Mouse (Mus musculus) left cerebral cortex, postnatal 14 days (tissue): ENCODE results near the gene Nup35. TPM values are rescaled to one million over a fixed set of nuclear protein-coding genes. Genes with fewer than 3 reads are reported as not detected.

ENCODE experiments used
- DNase-seq, 2 experiments: peaks; one replicate each; pipeline ENCODE4 v3.0.0; 2021 to 2022; ENCODE audit warnings: low spot score in 2 of 2, mixed read lengths in 1 of 2
- intact Hi-C: fragments of 180-260 bp; cut with DNase I; formaldehyde crosslinking; loops from one replicate; pipeline ENCODE4 v1.15.1; 2025
- long read RNA-seq, 2 experiments: library from polyadenylated mRNA; stranded (forward); transcript quantifications; one replicate each; pipeline ENCODE4 v2.0.0; 2021
- total RNA-seq, 2 experiments: library from RNA; stranded (reverse); gene quantifications; 2 replicates each; pipeline ENCODE4 v1.2.3; 2021

The Nup35 gene
- total RNA-seq = 10 to 100 TPM; 15.2 to 15.9 TPM
- long read RNA-seq, experiment 1, transcript Nup35-201 (9 exons, 1,559 nt) = major isoform, 7 of 11 reads
- long read RNA-seq, experiment 1, partial matches to known transcripts = 0 of 11 reads
- long read RNA-seq, experiment 1, other reads (novel, unspliced or antisense) = 4 of 11 reads
- long read RNA-seq, experiment 2, transcript Nup35-201 (9 exons, 1,559 nt) = major isoform, 12 of 17 reads
- long read RNA-seq, experiment 2, partial matches to known transcripts = 1 of 17 reads
- long read RNA-seq, experiment 2, other reads (novel, unspliced or antisense) = 4 of 17 reads

- intact Hi-C loops = no loop called here
- peak; percentile 95 to 98 for DNase-seq
Observed at GRCm38 (mm10) chr2:80616854-80617737, at the start of gene Nup35, which contains the start of gene Dusp19. Gene Nup35, plus strand, starts transcription at chr2:80617236. Gene Dusp19, plus strand, starts transcription at chr2:80617045.

DNA sequence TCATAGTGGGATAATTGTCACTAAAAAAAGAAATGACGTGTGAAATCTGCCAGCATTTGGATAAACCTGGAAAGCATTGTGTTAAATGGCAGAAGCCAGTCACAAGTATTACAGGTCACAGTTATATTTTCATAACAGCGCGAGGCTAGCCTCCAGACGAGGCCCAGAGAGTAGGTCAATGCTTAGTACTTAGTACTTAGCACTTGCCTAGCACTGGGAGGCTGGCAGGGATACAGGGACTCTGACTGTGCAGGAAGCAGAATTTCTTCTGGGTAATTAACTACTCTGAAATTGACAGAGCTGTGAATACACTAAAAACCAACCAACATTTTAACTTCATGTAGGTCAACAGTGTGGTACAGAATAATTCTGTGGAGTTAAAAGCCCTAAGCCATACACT lies 49.6 kb upstream of the Nup35 start:
- intact Hi-C loops = no loop called here
- no peak for DNase-seq

DNA sequence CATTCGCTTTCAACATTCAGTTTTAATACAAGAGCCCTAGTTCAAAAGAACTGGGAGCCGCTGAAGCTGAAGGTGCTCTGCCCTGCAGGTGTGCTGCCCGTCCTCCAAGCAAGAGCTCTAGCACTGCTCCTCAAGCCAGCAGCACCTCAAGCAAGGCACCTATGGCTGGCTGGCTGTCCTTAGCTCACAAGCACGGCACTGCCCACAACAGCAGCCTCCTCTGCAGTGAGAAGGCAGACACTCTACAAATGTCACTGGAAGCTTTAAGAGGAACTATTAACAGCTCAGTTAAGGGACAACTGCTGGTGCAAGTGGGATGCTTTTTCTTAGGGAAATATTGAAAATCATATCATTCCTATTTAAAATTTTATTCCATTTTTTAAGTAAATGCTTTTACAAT lies 46.4 kb upstream of the Nup35 start:
- intact Hi-C loops = no loop called here
- no peak for DNase-seq

DNA sequence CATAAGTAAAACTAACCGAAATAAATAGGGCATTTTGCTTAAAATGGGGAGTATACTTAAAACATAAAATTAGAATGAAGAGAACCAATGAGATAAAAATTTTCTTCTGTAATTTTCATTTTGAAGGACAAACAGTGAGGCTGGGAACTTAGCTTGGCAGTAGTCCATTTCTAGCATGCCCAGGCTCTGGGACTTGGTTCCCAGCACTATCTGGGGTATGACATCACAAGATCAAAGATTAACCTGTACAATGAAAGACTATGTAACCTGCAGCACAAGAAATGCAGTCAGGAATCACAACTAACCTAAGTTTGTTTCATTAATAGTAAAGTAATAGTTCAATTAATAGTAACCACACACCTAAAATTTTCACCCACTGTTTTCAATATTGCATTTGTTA lies 39.8 kb upstream of the Nup35 start:
- DNase-seq = no peak
- intact Hi-C loops = no loop called here

DNA sequence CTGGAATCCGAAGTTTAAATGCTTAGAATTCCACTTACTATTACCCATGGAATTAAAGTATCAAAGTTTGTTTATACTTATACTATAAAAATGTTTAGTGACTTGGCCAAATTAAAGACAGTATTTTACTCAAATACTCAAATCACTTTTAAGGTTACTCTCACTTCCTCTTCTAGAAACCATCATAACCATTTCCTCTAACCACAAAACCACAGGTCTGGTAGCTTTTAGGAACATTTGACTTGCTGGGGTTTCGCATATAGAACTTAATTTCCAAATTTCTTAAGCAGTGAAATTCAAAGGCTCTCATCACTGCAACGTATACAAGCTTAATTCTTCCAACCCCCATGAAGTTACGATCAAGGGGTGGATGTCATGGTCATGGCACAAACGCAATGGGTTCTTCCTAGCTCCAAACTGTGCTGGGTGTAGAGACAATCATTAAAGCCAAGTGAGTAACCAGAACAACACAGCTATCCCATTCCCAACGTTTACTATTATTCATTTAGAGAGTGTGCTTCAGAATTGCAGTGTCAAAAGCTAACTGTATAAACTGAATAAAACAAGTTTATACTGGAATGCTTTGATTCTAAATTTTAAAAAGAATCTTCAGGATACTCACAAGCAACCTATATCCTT lies 37.7 kb upstream of the Nup35 start:
- intact Hi-C loops = no loop called here
- no peak for DNase-seq

DNA sequence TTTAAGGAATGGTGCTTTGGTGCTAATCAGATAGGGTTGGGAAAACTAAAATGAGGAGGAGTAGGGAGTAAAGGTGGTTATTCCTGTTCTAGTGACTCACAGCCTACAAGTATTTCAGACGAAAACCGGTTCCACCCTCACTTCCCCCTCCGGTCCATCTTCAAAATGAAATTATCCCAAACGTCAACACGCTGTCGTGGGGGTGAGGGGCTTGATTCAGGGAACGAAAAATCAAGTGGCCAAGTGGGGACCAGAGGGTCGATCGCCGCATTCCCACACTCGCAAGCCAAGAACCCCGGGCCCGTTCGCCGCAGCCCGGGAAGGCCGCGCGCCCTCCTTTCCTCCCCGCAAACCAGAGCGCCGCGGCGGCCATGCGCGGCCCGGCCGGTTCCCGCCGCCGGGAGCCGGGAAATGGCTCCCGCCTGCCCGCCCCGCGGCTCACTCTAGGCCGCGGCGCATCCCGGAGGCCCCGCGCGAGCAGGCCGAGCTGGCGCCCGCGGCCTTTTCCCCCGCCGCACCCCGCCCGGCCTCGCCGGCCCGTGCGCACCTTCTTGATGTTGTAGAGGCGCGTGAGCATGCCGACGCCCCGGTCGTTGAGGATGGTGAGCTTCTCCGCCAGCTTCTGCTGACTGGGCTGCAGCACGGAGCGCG lies 36.6 kb upstream of the Nup35 start:
- DNase-seq = peak in 1 of 2 experiments; percentile 35
- intact Hi-C loops = loop anchor here (2.0 to 5.0 kb wide), 2 partner anchors 14 to 57 kb away; no protein-coding TSS in a partner anchor

GRCm38 (mm10) chr2:80581043-80581711 lies 35.9 kb upstream of the Nup35 start, which contains the start of gene Nckap1:
Gene Nckap1, minus strand, starts transcription at chr2:80581380.
- intact Hi-C loops = loop anchor here (2.0 to 5.0 kb wide), 2 partner anchors 14 to 56 kb away; no protein-coding TSS in a partner anchor
- peak; percentile 87 to 89 for DNase-seq

GRCm38 (mm10) chr2:80582356-80582755 lies 34.7 kb upstream of the Nup35 start:
- intact Hi-C loops = loop anchor here (5.0 kb wide), 1 partner anchor 55 kb away; no protein-coding TSS in a partner anchor

DNA sequence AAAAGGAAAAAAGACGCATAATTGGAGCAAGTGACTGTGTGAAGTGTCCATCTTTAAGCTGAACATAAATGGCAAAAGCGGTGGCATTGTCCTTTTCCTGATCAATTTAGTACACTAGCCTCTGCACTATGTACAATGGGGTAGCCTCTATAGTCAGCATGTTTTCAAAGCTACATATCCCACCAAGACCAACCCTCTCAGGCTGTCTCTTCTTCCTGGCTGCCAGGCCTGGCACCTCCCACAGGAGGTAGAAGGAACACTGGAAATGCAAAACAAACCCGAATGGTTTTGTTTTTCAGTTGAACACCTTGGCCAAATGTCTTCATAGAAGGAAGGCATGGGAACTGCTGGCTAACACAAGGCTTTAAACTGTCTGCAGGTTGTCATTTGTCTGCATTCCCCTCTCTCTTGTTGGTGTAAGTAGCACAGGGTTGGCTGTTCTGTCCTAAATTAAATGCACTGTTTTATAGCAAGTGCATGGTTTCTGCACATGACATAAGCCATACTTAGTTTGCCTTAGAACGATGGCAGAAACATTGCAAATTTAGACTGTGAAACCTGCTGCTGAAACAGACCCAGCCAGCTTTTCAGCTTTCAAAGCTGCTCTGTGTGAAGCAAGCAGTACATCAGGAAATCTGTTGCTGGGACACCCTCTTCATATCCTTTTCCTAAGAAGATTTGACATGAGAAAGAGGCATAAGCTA lies 22.7 kb upstream of the Nup35 start:
- intact Hi-C loops = loop anchor here (2.0 kb wide), 1 partner anchor 14 kb away; the partner anchor contains the start of gene Nckap1
- DNase-seq = peak; percentile 52 to 86

More at GRCm38 (mm10) chr2:80582356-80582755, 34.7 kb upstream of the Nup35 start:
- no peak for DNase-seq

DNA sequence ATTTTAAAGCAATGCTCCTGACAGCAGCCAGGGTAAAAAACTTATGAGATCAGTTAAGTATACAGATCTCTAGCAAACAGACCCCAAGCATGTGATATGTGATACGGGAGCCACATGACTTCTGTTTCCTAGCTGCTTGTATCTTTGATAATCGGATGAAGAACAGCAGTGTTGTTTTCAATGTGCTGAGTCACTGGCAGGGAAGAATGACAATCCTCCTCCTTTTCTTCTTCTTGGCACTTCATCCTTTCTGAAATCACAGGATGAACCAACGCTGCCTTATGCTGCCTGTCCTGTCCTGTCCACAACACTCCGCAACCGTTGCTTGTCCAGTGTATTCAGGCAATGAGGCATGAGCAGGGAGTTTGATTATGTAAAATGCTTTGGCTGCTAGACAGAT lies 20.1 kb upstream of the Nup35 start:
- peak in 1 of 2 experiments; percentile 52 for DNase-seq
- intact Hi-C loops = no loop called here

DNA sequence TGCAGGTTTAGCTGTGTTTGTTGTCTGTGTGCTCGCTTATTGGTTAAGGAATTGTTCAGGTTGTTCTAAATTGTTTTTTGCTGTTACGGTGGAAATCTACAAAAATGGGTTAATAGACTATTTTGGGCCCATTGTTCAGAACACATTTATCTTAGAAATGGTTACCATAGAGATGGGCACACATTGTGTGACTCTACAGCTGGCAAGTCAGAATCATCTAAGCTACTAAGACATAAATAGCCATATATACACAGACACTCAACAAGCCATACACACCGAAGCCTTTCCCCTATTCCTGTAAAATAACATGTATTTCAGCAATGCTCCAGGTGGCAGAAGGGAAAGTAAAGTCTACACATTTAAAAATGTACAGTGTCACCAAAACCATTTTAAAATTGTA lies 17.2 kb upstream of the Nup35 start:
- intact Hi-C loops = no loop called here
- DNase-seq = peak in 1 of 2 experiments; percentile 52

- intact Hi-C loops = no loop called here
- no peak for DNase-seq
Observed at GRCm38 (mm10) chr2:80600611-80601010, 16.4 kb upstream of the Nup35 start.

- intact Hi-C loops = no loop called here
- DNase-seq = no peak
Observed at GRCm38 (mm10) chr2:80602756-80603155, 14.3 kb upstream of the Nup35 start.

GRCm38 (mm10) chr2:80603771-80604426 lies 13.1 kb upstream of the Nup35 start:
- DNase-seq = peak in 1 of 2 experiments; percentile 34
- intact Hi-C loops = no loop called here

GRCm38 (mm10) chr2:80612286-80612685 lies 4.8 kb upstream of the Nup35 start:
- no peak for DNase-seq
- intact Hi-C loops = no loop called here

- peak in 1 of 2 experiments; percentile 49 for DNase-seq
- intact Hi-C loops = no loop called here
Observed at GRCm38 (mm10) chr2:80612796-80613195, 4.2 kb upstream of the Nup35 start.

- DNase-seq = no peak
- intact Hi-C loops = no loop called here
Observed at GRCm38 (mm10) chr2:80618991-80619390, 2.0 kb downstream of the Nup35 start.

- no peak for DNase-seq
- intact Hi-C loops = no loop called here
Observed at GRCm38 (mm10) chr2:80621921-80622320, 4.9 kb downstream of the Nup35 start.
